Mouse (Mus musculus): ENCODE measurements around the gene Mto1. TPM values are rescaled to one million over a fixed set of nuclear protein-coding genes. Genes with fewer than 3 reads are reported as not detected.
"Not testable (repeated sequence)": the region's sequence is repeated elsewhere in the genome, so short reads cannot be mapped to it uniquely, and the experiment has no call there.

The Mto1 gene
- polyA plus RNA-seq, 1 experiment: 12.0 TPM

DNA sequence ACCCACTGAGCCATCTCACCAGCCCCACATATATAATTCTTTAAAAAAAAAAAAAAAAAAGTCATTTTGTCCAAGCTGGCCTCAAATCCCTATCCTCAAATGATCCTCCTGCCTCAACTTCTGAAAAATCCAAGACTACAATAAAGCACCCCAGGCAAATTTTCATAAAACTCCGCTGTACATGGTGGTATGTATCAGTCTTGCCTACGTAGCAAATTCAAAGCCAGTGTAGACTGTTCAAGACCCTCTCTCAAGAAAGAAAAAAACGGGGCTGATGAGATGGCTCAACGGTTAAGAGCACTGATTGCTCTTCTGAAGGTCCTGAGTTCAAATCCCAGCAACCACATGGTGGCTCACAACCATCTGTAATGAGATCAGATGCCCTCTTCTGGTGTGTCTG, 27.9 kb downstream of the Mto1 start:
- DNase-seq (ENCODE audit: low read depth): no peak

DNA sequence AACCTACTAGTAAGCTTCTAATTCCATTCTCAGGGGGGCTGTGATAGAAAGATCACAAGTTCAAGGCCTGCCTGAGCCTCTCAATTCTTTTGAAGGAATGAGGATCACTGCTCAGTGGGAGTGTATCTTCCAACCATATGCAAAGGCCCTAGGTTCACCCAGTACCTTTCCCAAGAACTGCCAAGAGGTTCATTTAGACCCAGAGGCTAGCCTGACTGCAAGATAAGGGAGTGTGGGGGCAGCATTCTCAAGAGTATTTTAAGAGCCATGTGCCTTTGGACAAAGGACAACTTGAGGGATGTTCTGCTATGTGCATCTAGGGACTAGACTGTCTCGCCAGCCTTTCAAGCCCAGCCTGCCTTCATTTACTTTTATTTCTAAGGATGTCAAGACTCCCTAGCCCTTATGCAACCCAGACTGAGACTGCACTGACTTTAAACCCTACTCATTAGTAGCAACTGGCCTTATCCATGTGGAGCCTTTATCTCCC, 28.6 kb downstream of the Mto1 start:
- no peak for DNase-seq (ENCODE audit: low read depth)

- no peak for DNase-seq (ENCODE audit: low read depth)
Observed at GRCm38 (mm10) chr9:78477021-78477551, 29.1 kb downstream of the Mto1 start.

DNA sequence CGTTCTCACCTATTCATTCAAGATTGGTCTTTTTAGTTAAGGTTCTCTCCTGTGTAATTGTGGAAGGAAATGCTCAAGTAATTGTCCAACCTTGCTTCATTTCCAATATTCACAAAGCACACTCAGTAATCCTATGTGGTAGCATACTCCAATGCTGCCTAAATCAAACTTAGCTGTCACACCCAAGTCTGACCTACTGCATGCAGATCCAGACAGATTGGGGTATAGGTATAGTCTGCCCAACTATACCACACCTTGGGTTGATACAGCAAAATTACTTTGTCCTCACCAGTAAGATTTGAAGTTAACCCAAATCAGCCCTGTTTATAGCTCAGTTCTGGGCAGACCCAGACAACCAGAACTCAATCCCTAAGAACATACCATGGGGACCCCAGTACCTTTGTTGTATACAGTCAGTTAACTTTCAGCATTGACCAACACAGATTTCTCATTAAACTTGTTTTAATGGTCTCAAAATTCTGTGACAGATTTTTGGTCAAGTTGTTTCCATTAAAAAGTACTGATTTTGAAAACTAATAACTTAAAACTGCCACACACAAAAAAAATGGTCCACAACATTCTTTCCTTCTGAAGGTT, 30.1 kb downstream of the Mto1 start:
- not testable (repeated sequence) for DNase-seq (ENCODE audit: low read depth)

- DNase-seq (ENCODE audit: low read depth): not testable (repeated sequence)
Observed at GRCm38 (mm10) chr9:78479308-78479707, 31.3 kb downstream of the Mto1 start.

DNA sequence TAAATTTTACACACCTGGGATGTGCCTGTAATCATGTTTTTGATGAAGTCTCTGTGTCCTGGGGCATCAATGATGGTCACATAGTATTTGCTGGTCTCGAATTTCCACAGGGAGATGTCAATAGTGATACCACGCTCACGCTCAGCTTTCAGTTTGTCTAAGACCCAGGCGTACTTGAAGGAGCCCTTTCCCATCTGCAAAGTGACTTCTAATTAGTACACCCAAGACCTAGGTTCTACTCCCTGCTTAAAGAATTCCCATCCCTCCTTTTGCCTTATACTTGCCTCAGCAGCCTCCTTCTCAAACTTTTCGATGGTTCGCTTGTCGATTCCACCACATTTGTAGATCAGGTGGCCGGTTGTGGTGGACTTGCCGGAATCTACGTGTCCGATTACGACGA, 32.2 kb downstream of the Mto1 start:
- not testable (repeated sequence) for DNase-seq (ENCODE audit: low read depth)

- no peak for DNase-seq (ENCODE audit: low read depth)
Observed at GRCm38 (mm10) chr9:78480706-78481358, 32.8 kb downstream of the Mto1 start.

DNA sequence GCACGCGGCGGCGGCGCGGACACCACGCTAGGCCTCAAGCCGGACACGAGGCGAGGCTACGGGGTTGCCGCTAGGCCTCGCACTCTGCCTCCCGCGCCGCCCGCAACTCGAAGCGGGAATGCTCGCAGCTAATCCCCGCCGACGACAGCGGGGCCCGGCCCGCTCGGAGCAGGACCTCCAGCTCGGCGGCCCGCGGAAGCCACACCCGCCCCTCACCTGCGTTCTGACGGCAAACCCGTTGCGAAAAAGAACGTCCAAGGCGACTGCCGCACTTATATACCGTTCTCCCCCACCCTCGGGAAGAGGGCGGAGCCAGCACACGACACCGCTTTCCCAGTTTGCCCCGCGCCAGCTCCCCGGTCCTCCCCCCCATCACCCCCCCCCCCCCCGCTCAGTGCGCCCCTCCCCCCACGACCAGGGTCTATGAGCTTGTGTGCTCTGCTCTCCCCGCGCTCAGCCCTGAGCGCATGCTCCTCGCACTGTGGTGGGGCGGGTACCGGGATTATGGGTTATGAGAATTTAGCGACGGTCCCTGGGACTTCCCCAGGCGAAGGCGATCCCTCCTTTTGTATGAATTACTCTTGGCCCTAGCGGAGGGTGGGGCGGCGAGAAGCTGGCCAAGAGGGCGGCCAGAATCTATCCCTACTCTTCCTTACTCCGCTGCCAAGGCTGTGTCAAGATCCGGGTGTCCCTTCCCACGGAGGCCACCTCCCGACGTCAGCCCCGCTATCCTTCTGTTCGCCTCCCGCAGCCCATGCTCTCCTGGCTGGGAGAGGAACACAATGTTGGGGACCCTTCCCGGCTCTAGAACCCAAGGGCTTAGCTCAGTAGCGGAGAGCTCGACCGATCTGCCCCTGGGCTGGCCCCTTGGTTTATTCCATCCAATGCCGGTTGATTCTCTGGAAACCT, 33.7 kb downstream of the Mto1 start:
- peak; percentile 79 for DNase-seq (ENCODE audit: low read depth)

DNA sequence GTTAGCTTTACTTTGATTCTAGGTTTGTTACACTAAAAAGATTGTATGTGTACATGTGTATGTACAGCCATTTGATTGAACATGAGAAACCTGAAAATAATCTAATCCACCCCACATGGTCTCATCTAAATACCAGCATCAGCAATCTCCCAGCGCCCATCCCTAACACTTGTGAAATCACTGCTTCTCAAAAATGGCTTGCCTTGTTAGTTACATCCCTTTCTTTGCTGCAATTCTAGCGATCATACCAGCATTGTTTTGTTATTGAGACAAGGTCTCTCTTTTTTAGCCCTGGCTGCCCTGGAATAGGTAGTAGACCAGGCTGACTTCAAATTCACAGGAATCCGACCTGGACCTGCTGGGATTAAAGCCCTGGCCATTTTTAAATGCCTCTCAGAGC, 34.4 kb downstream of the Mto1 start:
- no peak for DNase-seq (ENCODE audit: low read depth)

DNA sequence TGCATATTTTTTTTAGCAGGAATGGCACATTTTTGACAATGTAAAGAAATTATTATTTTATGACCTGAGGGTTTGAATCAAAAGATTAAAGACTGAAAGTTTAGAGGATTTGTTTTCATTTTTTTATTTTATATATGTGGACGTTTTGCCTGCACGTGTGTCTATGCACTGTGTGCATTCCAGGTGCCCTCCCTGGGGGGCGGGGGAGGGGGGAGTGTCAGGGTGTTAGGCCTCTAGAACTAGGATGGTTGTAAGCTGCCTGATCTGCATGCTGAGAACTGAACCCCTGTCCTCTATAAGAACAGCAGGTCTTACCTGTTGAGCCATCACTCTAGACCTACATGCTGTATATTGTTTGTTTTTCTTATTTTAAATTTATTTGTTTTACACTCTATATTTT, 36.7 kb downstream of the Mto1 start:
- DNase-seq (ENCODE audit: low read depth): no peak

DNA sequence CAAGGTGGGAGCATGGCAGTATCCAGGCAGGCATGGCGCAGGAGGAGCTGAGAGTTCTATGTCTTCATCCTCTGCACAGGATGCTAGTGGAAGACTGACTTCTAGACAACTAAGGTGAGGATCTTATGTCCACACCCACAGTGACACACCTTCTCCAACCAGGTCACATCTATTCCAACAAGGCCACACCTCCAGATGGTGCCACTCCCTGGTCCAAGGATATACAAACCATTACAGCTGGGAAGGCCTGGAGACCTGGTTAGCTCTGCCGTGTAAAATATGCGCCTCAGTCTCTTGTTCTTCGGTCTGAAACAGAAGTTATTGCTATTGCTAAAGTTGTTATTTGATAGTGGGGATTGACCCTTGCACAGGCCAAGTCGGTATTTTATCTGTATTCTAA, 40.0 kb downstream of the Mto1 start:
- not testable (repeated sequence) for DNase-seq (ENCODE audit: low read depth)

GRCm38 (mm10) chr9:78488890-78489420, 40.9 kb downstream of the Mto1 start, which contains the start of gene Eef1a1:
TSS of gene Eef1a1 (minus strand) at chr9:78489151.
- no peak for DNase-seq (ENCODE audit: low read depth)

GRCm38 (mm10) chr9:78491169-78491568, 43.2 kb downstream of the Mto1 start:
- no peak for DNase-seq (ENCODE audit: low read depth)

DNA sequence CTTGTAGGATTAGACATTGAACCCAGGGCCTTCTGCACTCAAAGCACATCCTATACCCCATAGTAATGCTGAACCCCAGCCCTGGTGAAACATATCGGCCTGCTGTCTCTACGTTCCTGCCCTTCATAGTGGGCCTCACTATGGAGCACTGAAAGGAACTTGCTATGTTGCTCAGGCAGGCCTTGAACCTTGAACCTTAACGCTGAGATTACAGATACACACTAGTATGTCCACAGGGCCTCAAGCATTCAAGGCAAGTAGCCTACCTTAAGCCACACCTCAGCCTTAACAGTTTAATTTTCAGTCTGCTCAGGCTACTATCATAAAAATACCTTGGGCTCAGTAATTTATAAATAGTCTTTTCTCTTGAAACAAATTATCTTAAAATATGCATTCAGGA, 44.2 kb downstream of the Mto1 start:
- no peak for DNase-seq (ENCODE audit: low read depth)

DNA sequence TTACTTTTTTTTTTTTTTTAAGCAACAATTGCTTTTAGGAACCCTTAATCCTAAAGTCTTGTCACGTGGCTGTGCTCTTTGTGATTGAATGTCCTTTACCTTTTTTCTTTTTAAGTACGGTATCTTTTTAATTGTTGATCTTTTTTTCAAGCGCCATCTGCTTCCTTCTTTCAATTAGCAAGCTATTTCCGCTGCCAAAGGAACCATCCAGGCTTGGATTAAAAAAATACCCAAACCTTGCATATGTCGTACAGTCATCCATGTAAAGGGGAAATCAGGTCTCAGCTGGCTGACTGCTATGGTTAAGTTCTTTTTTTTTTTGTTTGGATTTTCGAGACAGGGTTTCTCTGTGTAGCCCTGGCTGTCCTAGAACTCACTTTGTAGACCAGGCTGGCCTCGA, 45.2 kb downstream of the Mto1 start:
- no peak for DNase-seq (ENCODE audit: low read depth)

GRCm38 (mm10) chr9:78500386-78500785, 52.4 kb downstream of the Mto1 start:
- DNase-seq (ENCODE audit: low read depth): no peak

DNA sequence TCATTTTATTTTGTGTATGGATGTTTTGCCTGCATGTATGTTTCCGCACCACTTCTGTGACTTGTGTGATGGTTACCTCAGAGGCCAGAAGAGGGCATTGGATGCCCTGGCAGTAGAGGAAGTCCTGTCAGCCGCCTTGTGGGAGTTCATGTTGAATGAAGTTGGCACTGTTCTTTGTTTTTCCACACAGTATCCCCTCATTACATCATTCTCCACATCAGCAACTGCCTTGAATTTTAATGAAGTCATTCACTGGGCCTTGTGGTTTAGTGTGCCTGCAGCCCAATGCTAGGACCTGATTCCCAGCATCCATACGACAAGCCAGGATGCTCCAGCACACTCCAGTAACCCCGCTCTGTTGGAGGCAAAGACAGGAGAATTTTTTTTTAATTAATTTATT, 53.3 kb downstream of the Mto1 start:
- no peak for DNase-seq (ENCODE audit: low read depth)

- DNase-seq (ENCODE audit: low read depth): peak; percentile 80
Observed at GRCm38 (mm10) chr9:78503223-78504079, 55.4 kb downstream of the Mto1 start.

DNA sequence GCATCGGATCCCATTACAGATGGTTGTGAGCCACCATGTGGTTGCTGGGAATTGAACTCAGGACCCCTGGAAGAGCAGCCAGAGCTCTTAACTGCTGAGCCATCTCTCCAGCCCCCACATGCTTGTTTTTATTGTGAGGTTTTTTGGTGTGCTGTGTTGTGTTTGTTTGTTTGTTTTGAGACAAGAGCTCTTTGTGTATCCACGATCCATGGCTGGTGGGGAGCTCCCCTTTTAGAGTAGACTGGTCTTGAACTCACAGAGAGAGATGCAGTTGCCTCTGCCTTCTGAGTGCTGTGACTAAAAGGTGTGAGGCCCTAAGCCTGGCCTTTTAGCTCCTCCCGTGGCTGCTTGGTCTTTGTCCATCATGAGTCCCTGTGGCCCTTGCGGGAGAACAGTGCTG, 56.1 kb downstream of the Mto1 start:
- DNase-seq (ENCODE audit: low read depth): no peak

DNA sequence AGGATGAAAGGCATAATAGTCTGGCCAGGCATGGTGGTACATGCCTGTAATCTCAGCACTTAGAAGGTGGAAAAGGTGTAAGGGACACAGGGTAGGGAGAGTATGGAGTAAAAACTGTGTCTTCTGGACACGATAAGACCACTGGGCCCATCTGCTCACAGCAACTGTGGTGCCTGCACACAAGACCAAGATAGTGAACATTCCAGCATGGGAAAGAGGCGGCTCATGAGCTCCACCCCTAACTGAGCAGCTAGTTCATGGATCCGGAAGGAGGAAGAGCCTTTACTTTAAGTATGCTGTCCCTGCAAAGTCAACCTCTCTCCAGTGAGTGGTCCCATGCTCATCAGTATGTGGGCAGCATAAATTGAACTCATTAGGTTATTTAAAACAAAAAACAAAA, 56.7 kb downstream of the Mto1 start:
- no peak for DNase-seq (ENCODE audit: low read depth)

- DNase-seq (ENCODE audit: low read depth): no peak
Observed at GRCm38 (mm10) chr9:78505223-78505622, 57.2 kb downstream of the Mto1 start.
